Mouse (Mus musculus): Measurements from ENCODE around the gene Olfr1034. TPM values are rescaled to one million over a fixed set of nuclear protein-coding genes. Genes with fewer than 3 reads are reported as not detected.

Gene Olfr1034
- 2.3 TPM for polyA plus RNA-seq (2014; fragmentation: Illumina TruSeq; extraction: RNeasy Lipid Tissue Mini Kit (QIAGEN cat#74804); ENCODE audit: low read depth, low replicate concordance)

DNA sequence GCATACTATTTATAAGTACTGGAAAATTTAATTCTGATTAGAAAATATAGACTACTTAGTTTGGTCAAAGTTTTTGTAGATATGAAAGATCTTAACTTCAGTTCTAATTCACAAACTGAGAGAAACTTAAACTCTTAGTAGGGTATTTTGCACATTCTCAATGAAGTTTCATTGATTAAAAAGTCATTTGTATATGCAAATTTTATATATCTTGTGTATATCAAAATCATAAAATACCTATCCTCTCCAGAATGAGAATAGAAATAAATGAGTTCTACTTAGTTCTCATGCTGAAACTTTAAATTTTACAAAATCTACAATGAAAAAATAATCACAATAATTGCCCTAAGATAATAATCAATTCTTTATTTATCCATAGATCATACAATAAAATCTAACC, at the start of gene Olfr1034:
Gene Olfr1034 (plus strand): TSS at position 301 of the 400 bp plus-strand sequence.

DNA sequence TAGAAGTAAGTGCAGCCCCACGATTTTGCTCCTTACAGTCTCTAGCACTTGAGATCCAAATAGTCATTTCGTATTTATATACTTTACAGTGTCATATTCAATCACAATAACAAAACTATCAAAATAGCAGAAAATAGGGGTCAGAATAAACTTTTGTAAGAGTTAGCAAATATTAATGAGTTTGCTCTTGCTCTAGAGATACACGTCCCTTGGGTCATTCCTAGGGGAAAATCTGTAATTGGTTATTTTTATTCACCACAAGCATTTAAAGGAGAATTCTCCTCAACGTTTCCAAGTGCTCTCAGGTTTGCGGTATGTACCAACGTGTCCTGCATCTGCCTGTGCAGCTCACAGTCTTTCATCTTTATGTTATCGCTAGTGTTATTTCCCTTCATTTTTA, 40.4 kb upstream of the Olfr1034 start, which contains the start of gene Olfr1032:
Gene Olfr1032 (plus strand): TSS at position 301 of the 400 bp plus-strand sequence.

DNA sequence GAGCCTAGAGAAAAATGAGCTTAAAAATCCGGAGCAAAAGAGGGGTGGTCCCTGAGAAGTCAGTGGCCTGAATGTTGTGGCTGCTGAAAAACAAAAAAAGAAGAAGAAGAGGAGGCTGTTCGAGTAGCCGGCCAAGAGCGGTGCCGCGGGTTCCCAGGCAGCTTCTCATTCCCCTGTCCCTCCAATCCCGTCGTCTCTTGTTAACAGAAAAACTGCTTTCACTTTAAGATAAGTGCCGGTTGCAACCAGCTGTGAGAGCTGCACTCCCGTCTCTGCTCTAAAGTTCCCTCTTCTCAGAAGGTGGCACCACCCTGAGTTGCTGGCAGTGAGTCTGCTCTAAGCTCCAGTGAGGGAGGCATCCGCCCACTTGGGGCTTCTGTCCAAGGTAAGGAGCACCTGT, 25.3 kb upstream of the Olfr1034 start, which contains the start of gene Olfr1033:
Gene Olfr1033 (plus strand): TSS at position 228 of the 400 bp plus-strand sequence.

DNA sequence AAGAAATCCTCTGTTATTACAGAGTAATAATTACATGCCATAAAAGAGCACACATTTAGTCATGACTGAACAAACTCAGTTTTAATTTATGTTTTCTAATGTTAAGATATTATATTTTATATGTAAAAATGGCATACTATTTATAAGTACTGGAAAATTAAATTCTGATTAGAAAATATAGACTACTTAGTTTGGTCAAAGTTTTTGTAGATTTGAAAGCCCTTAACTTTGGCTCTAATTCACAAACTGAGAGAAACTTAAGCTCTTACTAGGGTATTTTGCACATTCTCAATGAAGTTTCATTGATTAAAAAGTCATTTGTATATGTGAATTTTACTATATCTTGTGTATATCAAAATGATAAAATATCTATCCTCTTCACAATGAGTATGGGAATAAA, 28.0 kb downstream of the Olfr1034 start, which contains the start of gene Olfr1036:
Gene Olfr1036 (plus strand): TSS at position 301 of the 400 bp plus-strand sequence.

DNA sequence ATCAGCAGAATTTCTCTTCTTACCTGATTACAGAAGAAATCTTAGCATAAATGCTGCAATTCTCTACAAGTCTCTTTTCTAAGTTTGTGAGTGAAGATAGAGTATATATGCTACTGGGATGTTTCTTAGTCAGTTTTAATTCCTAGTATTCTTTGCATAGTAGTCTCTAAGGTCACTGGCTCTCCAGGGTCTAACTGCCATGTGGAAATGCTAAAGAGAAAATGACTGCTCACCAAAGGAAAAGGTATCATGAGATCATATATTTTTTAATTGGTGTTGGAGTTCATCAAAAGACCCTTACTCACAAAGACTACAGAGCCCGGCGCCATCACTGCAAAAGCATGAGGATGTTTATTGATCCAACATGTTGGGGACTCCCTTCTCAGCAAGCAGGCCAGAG, 41.6 kb downstream of the Olfr1034 start, which contains the start of gene Olfr1037:
Gene Olfr1037 (minus strand): TSS at position 101 of the 400 bp plus-strand sequence.

Other genes starting within 250 kb of the Olfr1034 start
- not detected for gene Olfr1016, start 243.3 kb upstream of the Olfr1034 start, polyA plus RNA-seq (2014; fragmentation: Illumina TruSeq; extraction: RNeasy Lipid Tissue Mini Kit (QIAGEN cat#74804); ENCODE audit: low read depth, low replicate concordance)
- gene Olfr1018, start 227.4 kb upstream of the Olfr1034 start, polyA plus RNA-seq (2014; fragmentation: Illumina TruSeq; extraction: RNeasy Lipid Tissue Mini Kit (QIAGEN cat#74804); ENCODE audit: low read depth, low replicate concordance) = not detected
- not detected for gene Olfr1019, start 200.4 kb upstream of the Olfr1034 start, polyA plus RNA-seq (2014; fragmentation: Illumina TruSeq; extraction: RNeasy Lipid Tissue Mini Kit (QIAGEN cat#74804); ENCODE audit: low read depth, low replicate concordance)
- not detected for gene Olfr1020, start 198.8 kb upstream of the Olfr1034 start, polyA plus RNA-seq (2014; fragmentation: Illumina TruSeq; extraction: RNeasy Lipid Tissue Mini Kit (QIAGEN cat#74804); ENCODE audit: low read depth, low replicate concordance)
- gene Olfr1022, start 177.3 kb upstream of the Olfr1034 start, polyA plus RNA-seq (2014; fragmentation: Illumina TruSeq; extraction: RNeasy Lipid Tissue Mini Kit (QIAGEN cat#74804); ENCODE audit: low read depth, low replicate concordance) = not detected
- gene Olfr1023, start 160.2 kb upstream of the Olfr1034 start, polyA plus RNA-seq (2014; fragmentation: Illumina TruSeq; extraction: RNeasy Lipid Tissue Mini Kit (QIAGEN cat#74804); ENCODE audit: low read depth, low replicate concordance) = not detected
- gene Olfr1024, start 140.8 kb upstream of the Olfr1034 start, polyA plus RNA-seq (2014; fragmentation: Illumina TruSeq; extraction: RNeasy Lipid Tissue Mini Kit (QIAGEN cat#74804); ENCODE audit: low read depth, low replicate concordance) = not detected
- not detected for gene Olfr1025-ps1, start 130.7 kb upstream of the Olfr1034 start, polyA plus RNA-seq (2014; fragmentation: Illumina TruSeq; extraction: RNeasy Lipid Tissue Mini Kit (QIAGEN cat#74804); ENCODE audit: low read depth, low replicate concordance)
- not detected for gene Olfr1026, start 124.3 kb upstream of the Olfr1034 start, polyA plus RNA-seq (2014; fragmentation: Illumina TruSeq; extraction: RNeasy Lipid Tissue Mini Kit (QIAGEN cat#74804); ENCODE audit: low read depth, low replicate concordance)
- gene Olfr1028, start 95.4 kb upstream of the Olfr1034 start, polyA plus RNA-seq (2014; fragmentation: Illumina TruSeq; extraction: RNeasy Lipid Tissue Mini Kit (QIAGEN cat#74804); ENCODE audit: low read depth, low replicate concordance) = not detected
- 0.17 TPM for gene Olfr1029, start 72.0 kb upstream of the Olfr1034 start, polyA plus RNA-seq (2014; fragmentation: Illumina TruSeq; extraction: RNeasy Lipid Tissue Mini Kit (QIAGEN cat#74804); ENCODE audit: low read depth, low replicate concordance)
- not detected for gene Olfr1030, start 66.6 kb upstream of the Olfr1034 start, polyA plus RNA-seq (2014; fragmentation: Illumina TruSeq; extraction: RNeasy Lipid Tissue Mini Kit (QIAGEN cat#74804); ENCODE audit: low read depth, low replicate concordance)
- not detected for gene Olfr1031, start 55.6 kb upstream of the Olfr1034 start, polyA plus RNA-seq (2014; fragmentation: Illumina TruSeq; extraction: RNeasy Lipid Tissue Mini Kit (QIAGEN cat#74804); ENCODE audit: low read depth, low replicate concordance)
- not detected for gene Olfr1032, start 40.3 kb upstream of the Olfr1034 start, polyA plus RNA-seq (2014; fragmentation: Illumina TruSeq; extraction: RNeasy Lipid Tissue Mini Kit (QIAGEN cat#74804); ENCODE audit: low read depth, low replicate concordance)
- gene Olfr1033, start 25.2 kb upstream of the Olfr1034 start, polyA plus RNA-seq (2014; fragmentation: Illumina TruSeq; extraction: RNeasy Lipid Tissue Mini Kit (QIAGEN cat#74804); ENCODE audit: low read depth, low replicate concordance) = 12.2 TPM
- gene Olfr1036, start 28.1 kb downstream of the Olfr1034 start, polyA plus RNA-seq (2014; fragmentation: Illumina TruSeq; extraction: RNeasy Lipid Tissue Mini Kit (QIAGEN cat#74804); ENCODE audit: low read depth, low replicate concordance) = not detected
- not detected for gene Olfr1037, start 41.5 kb downstream of the Olfr1034 start, polyA plus RNA-seq (2014; fragmentation: Illumina TruSeq; extraction: RNeasy Lipid Tissue Mini Kit (QIAGEN cat#74804); ENCODE audit: low read depth, low replicate concordance)
- gene Olfr1039, start 90.1 kb downstream of the Olfr1034 start, polyA plus RNA-seq (2014; fragmentation: Illumina TruSeq; extraction: RNeasy Lipid Tissue Mini Kit (QIAGEN cat#74804); ENCODE audit: low read depth, low replicate concordance) = not detected
- not detected for gene Olfr1040, start 100.9 kb downstream of the Olfr1034 start, polyA plus RNA-seq (2014; fragmentation: Illumina TruSeq; extraction: RNeasy Lipid Tissue Mini Kit (QIAGEN cat#74804); ENCODE audit: low read depth, low replicate concordance)
- not detected for gene Olfr1042, start 116.0 kb downstream of the Olfr1034 start, polyA plus RNA-seq (2014; fragmentation: Illumina TruSeq; extraction: RNeasy Lipid Tissue Mini Kit (QIAGEN cat#74804); ENCODE audit: low read depth, low replicate concordance)
- not detected for gene Olfr1043, start 121.7 kb downstream of the Olfr1034 start, polyA plus RNA-seq (2014; fragmentation: Illumina TruSeq; extraction: RNeasy Lipid Tissue Mini Kit (QIAGEN cat#74804); ENCODE audit: low read depth, low replicate concordance)
- not detected for gene Olfr1044, start 132.0 kb downstream of the Olfr1034 start, polyA plus RNA-seq (2014; fragmentation: Illumina TruSeq; extraction: RNeasy Lipid Tissue Mini Kit (QIAGEN cat#74804); ENCODE audit: low read depth, low replicate concordance)
- not detected for gene Olfr52, start 139.8 kb downstream of the Olfr1034 start, polyA plus RNA-seq (2014; fragmentation: Illumina TruSeq; extraction: RNeasy Lipid Tissue Mini Kit (QIAGEN cat#74804); ENCODE audit: low read depth, low replicate concordance)
- gene Olfr1045, start 157.1 kb downstream of the Olfr1034 start, polyA plus RNA-seq (2014; fragmentation: Illumina TruSeq; extraction: RNeasy Lipid Tissue Mini Kit (QIAGEN cat#74804); ENCODE audit: low read depth, low replicate concordance) = not detected
- not detected for gene Olfr1046, start 173.5 kb downstream of the Olfr1034 start, polyA plus RNA-seq (2014; fragmentation: Illumina TruSeq; extraction: RNeasy Lipid Tissue Mini Kit (QIAGEN cat#74804); ENCODE audit: low read depth, low replicate concordance)
- not detected for gene Olfr1047, start 185.5 kb downstream of the Olfr1034 start, polyA plus RNA-seq (2014; fragmentation: Illumina TruSeq; extraction: RNeasy Lipid Tissue Mini Kit (QIAGEN cat#74804); ENCODE audit: low read depth, low replicate concordance)
- not detected for gene Olfr1048, start 194.4 kb downstream of the Olfr1034 start, polyA plus RNA-seq (2014; fragmentation: Illumina TruSeq; extraction: RNeasy Lipid Tissue Mini Kit (QIAGEN cat#74804); ENCODE audit: low read depth, low replicate concordance)
- gene Olfr1049, start 212.5 kb downstream of the Olfr1034 start, polyA plus RNA-seq (2014; fragmentation: Illumina TruSeq; extraction: RNeasy Lipid Tissue Mini Kit (QIAGEN cat#74804); ENCODE audit: low read depth, low replicate concordance) = not detected
- not detected for gene Olfr1051, start 233.2 kb downstream of the Olfr1034 start, polyA plus RNA-seq (2014; fragmentation: Illumina TruSeq; extraction: RNeasy Lipid Tissue Mini Kit (QIAGEN cat#74804); ENCODE audit: low read depth, low replicate concordance)
- not detected for gene Olfr1052, start 246.6 kb downstream of the Olfr1034 start, polyA plus RNA-seq (2014; fragmentation: Illumina TruSeq; extraction: RNeasy Lipid Tissue Mini Kit (QIAGEN cat#74804); ENCODE audit: low read depth, low replicate concordance)